Mouse (Mus musculus) liver, embryonic 14.5 days (tissue): ENCODE results near the gene Pak3. TPM values are rescaled to one million over a fixed set of nuclear protein-coding genes. Genes with fewer than 3 reads are reported as not detected.

Experiments used
- ATAC-seq: fragments of 200-750 bp; cut with Nextera tagmentation; 2 replicates; pipeline ENCODE4 v1.8.0; 2017; ENCODE audit warnings: moderate number of reproducible peaks, mild to moderate bottlenecking, moderate library complexity; ENCODE audit not compliant: insufficient read depth
- DNase-seq, 3 experiments: peaks; one replicate each; pipeline ENCODE4 v3.0.0-alpha.2; 2012 to 2013; ENCODE audit warnings: low read depth in 3 of 3, low spot score in 3 of 3
- H3K27ac ChIP-seq: fragments of 300-500 bp; sonication (generic); 2 replicates; pipeline ENCODE4 v1.5.1; 2014; ENCODE audit warnings: moderate library complexity, mild to moderate bottlenecking, control low read depth, inconsistent platforms
- H3K27me3 ChIP-seq: fragments of 300-500 bp; sonication (generic); 2 replicates; pipeline ENCODE4 v1.6.1; 2014; ENCODE audit warnings: mild to moderate bottlenecking, low read length, moderate library complexity; ENCODE audit not compliant: control insufficient read depth, insufficient read depth
- H3K36me3 ChIP-seq: fragments of 300-500 bp; sonication (generic); replicated peaks from 2 replicates; pipeline ENCODE4 v1.6.1; 2014; ENCODE audit warnings: low read depth; ENCODE audit not compliant: control insufficient read depth, insufficient read depth
- H3K4me1 ChIP-seq, 2 experiments: fragments of 200-500 bp in 1 of 2; fragments of 300-500 bp in 1 of 2; sonication (generic) in 1 of 2; replicated peaks; 2 replicates each; pipeline ENCODE4 v1.6.1; 2012 to 2014; ENCODE audit warnings: antibody characterized with exemption in 1 of 2, inconsistent platforms in 1 of 2, low read length in 1 of 2; ENCODE audit not compliant: control insufficient read depth in 2 of 2, insufficient read depth in 2 of 2
- H3K4me2 ChIP-seq: fragments of 300-500 bp; sonication (generic); 2 replicates; pipeline ENCODE4 v1.6.1; 2014; ENCODE audit warnings: low read depth, mild to moderate bottlenecking, control low read depth, moderate library complexity
- H3K4me3 ChIP-seq, 2 experiments: fragments of 200-500 bp in 1 of 2; fragments of 300-500 bp in 1 of 2; sonication (generic) in 1 of 2; 2 replicates each; pipeline ENCODE4 v1.5.1; 2012 to 2014; ENCODE audit warnings: low read depth in 2 of 2, low read length in 2 of 2, mild to moderate bottlenecking in 2 of 2, control low read depth in 1 of 2, inconsistent platforms in 1 of 2, moderate library complexity in 1 of 2; ENCODE audit not compliant: insufficient read depth in 1 of 2
- H3K9ac ChIP-seq: fragments of 300-500 bp; sonication (generic); replicated peaks from 2 replicates; pipeline ENCODE4 v1.6.1; 2014; ENCODE audit warnings: mild to moderate bottlenecking, control low read depth, moderate library complexity
- H3K9me3 ChIP-seq: fragments of 300-500 bp; sonication (generic); 2 replicates; pipeline ENCODE4 v1.6.1; 2016; ENCODE audit warnings: low read length, mixed read lengths; ENCODE audit not compliant: control insufficient read depth
- CTCF ChIP-seq: IDR thresholded peaks from 2 replicates; pipeline ENCODE4 v1.5.1; 2016; ENCODE audit warnings: antibody characterized with exemption, low read depth, control low read depth
- EP300 ChIP-seq: IDR thresholded peaks from 2 replicates; pipeline ENCODE4 v1.6.1; 2016; ENCODE audit warnings: antibody characterized with exemption, low read depth
- WGBS: fragments of 180-500 bp; shearing (Covaris S2); extraction: QIAGEN DNeasy Blood & Tissue Kit; methylation state at CpG from one replicate; pipeline ENCODE4 v1.1.7; 2014; ENCODE audit not compliant: insufficient replicate concordance; 5-methylcytosine and 5-hydroxymethylcytosine counted together
- polyA plus RNA-seq, 2 experiments: library from polyadenylated mRNA; depleted of rRNA in 1 of 2; stranded (reverse) in 1 of 2; unstranded in 1 of 2; fragments of >200 nt; fragmentation: Nextera tagmentation in 1 of 2; extraction: Ambion mirVana in 1 of 2; gene quantifications; 2 replicates each; pipeline versions ENCODE4 v1.2.1 to v1.2.3; 2012 to 2014

The Pak3 gene
- polyA plus RNA-seq, 2 experiments = 0.01 to 0.10 TPM

GRCm38 (mm10) chrX:143520195-143520594 is 1.8 kb downstream of the Pak3 start:
- H3K9me3 ChIP-seq = no peaks in the 10 kb centered on the region
- 56% methylated on average over 1 of the region's 1 CpGs for WGBS
- no peaks in the 10 kb centered on the region for H3K36me3 ChIP-seq
- ATAC-seq = no peak
- H3K4me3 ChIP-seq = no peak overlapping the region
- H3K4me2 ChIP-seq = no peak overlapping the region
- no peak overlapping the region for H3K27ac ChIP-seq
- TF ChIP-seq EP300 = no peak
- TF ChIP-seq CTCF = no peak
- no peaks in the 10 kb centered on the region for H3K4me1 ChIP-seq
- H3K9ac ChIP-seq = no peak overlapping the region
- no peaks in the 10 kb centered on the region for H3K27me3 ChIP-seq
- no peak for DNase-seq

DNA sequence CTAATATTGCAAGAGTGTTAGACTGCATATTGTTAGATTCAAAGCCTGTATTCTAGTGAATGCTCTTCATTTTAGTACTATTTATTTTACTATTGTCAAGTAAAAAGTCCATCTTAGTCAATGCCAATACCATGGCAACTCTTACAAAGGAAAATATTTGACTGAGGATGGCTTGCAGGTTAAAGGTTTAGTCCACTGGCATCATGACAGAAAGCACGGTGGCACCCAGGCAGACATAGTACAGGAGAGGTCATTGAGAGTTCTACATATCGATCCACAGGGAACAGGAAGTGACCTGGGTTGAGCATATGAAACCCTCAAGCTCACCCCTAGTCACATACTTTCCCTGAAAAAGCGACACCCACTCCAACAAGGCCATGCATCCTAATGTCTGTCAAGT is 13.9 kb downstream of the Pak3 start:
- no peak overlapping the region for H3K4me2 ChIP-seq
- DNase-seq (no peak), ATAC-seq (no peak)
- TF ChIP-seq CTCF (no peak), EP300 (no peak)
- H3K9me3 ChIP-seq = no peaks in the 10 kb centered on the region
- H3K4me1 ChIP-seq = no peaks in the 10 kb centered on the region
- no peak overlapping the region for H3K27ac ChIP-seq
- H3K27me3 ChIP-seq = no peaks in the 10 kb centered on the region
- 56% methylated on average over 3 of the region's 3 CpGs for WGBS
- no peak overlapping the region for H3K9ac ChIP-seq
- H3K4me3 ChIP-seq = no peak overlapping the region
- H3K36me3 ChIP-seq = no peaks in the 10 kb centered on the region

DNA sequence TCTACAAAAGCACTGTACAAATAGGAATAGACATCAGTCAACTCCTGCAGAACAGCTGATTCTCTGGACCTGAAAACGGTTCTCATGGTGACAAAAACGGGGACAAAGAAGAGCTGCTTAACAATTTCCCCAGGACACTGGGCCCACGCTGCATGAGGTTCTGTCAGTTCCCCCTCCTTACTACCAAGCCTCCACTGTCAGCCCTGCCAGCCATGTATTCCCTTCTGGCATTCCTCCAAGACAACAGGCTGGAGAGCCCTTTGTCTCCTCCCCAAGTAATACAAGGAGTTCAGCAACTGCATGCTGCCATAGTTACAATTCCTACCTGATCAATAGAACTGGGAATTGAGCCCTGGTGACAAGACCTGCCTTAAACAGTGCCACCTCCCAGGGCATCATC is 15.2 kb downstream of the Pak3 start:
- no peaks in the 10 kb centered on the region for H3K4me1 ChIP-seq
- H3K9me3 ChIP-seq = no peaks in the 10 kb centered on the region
- ATAC-seq = no peak
- H3K36me3 ChIP-seq = no peaks in the 10 kb centered on the region
- H3K9ac ChIP-seq = no peak overlapping the region
- H3K27me3 ChIP-seq = no peaks in the 10 kb centered on the region
- WGBS = 59% methylated on average over 3 of the region's 3 CpGs
- H3K27ac ChIP-seq = no peak overlapping the region
- no peak overlapping the region for H3K4me2 ChIP-seq
- H3K4me3 ChIP-seq = no peak overlapping the region
- no peak for DNase-seq
- TF ChIP-seq EP300 (no peak), CTCF (no peak)

- TF ChIP-seq EP300 = no peak
- TF ChIP-seq CTCF = no peak
- H3K9ac ChIP-seq = no peak overlapping the region
- H3K27ac ChIP-seq = no peak overlapping the region
- no peak overlapping the region for H3K4me2 ChIP-seq
- no peak for DNase-seq
- 67% methylated on average over 2 of the region's 2 CpGs for WGBS
- no peaks in the 10 kb centered on the region for H3K4me1 ChIP-seq
- no peaks in the 10 kb centered on the region for H3K9me3 ChIP-seq
- H3K4me3 ChIP-seq = no peak overlapping the region
- no peaks in the 10 kb centered on the region for H3K27me3 ChIP-seq
- H3K36me3 ChIP-seq = no peaks in the 10 kb centered on the region
- no peak for ATAC-seq
Measured at GRCm38 (mm10) chrX:143542756-143543155, 24.4 kb downstream of the Pak3 start.

GRCm38 (mm10) chrX:143543186-143543793 is 24.9 kb downstream of the Pak3 start:
- no peak overlapping the region for H3K4me3 ChIP-seq
- H3K4me2 ChIP-seq = no peak overlapping the region
- TF ChIP-seq EP300 (no peak), CTCF (no peak)
- ATAC-seq (no peak), DNase-seq (no peak)
- H3K9me3 ChIP-seq = no peaks in the 10 kb centered on the region
- H3K27me3 ChIP-seq = no peaks in the 10 kb centered on the region
- no peaks in the 10 kb centered on the region for H3K4me1 ChIP-seq
- no peak overlapping the region for H3K27ac ChIP-seq
- WGBS = 36% methylated on average over 7 of the region's 7 CpGs
- H3K36me3 ChIP-seq = no peaks in the 10 kb centered on the region
- H3K9ac ChIP-seq = no peak overlapping the region
